Mouse (Mus musculus): ENCODE results near the gene Lgals12. TPM values are rescaled to one million over a fixed set of nuclear protein-coding genes. Genes with fewer than 3 reads are reported as not detected.

Gene Lgals12
- total and polyA plus RNA-seq, 2 experiments from 2014 or later, result 0.19 to 0.21 TPM

DNA sequence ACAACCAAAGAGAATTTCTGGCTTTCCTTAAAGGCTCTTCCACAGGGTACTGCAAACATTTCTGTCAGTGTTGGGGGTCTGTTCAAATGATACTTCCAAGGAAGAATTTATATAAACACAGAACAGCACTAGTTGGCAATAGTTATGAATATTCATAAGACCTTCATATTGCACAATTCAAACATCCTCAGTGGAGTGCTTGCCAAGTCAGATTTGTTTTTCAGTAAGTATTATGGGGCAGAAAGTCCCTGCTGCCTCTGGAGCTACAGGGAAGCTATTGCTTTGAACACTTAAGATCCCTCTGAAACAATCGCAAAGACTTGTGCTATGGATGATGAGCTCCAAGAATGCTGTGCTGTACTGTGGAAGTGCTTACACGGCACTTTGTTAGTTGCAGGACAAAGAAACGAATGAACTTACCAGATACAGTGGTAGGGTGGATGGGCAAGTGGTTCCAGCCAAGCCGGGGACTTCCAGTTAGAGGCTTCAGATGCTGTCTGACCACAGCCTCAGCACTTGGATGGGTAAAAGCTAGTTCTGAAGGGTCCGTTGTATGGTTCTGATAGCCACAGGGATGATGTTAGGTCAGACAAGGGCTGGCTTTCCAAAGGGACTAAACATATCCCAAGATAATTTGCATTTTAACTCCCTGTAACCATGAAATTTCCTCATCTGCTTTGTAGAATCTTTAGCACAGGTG is 9.4 kb upstream of the Lgals12 start:
- TF ChIP-seq CTCF (IDR thresholded peaks at IDR 0.05; ENCODE audit: low read depth), result no peak
- DNase-seq (no peak), ATAC-seq (no peak)
- no peaks in the 10 kb centered on the region for H3K9me3 ChIP-seq (ENCODE audit: low read length)
- no peak overlapping the region for H3K4me3 ChIP-seq (ENCODE audit: low read depth, low read length)
- no peak overlapping the region for H3K9ac ChIP-seq
- no peaks in the 10 kb centered on the region for H3K27me3 ChIP-seq (ENCODE audit: insufficient read depth, low read length)
- H3K27ac ChIP-seq (ENCODE audit: low read depth, low read length), result no peak overlapping the region
- 0 out of 2 replicates have a peak, but pooled peaks cover 3% of the 10 kb centered on the region for H3K4me1 ChIP-seq (ENCODE audit: insufficient read depth)
- H3K4me2 ChIP-seq (ENCODE audit: low read depth), result no peak overlapping the region
- no peaks in the 10 kb centered on the region for H3K36me3 ChIP-seq (ENCODE audit: insufficient read depth)
- WGBS, result 70% methylated on average over 5 of the region's 5 CpGs

DNA sequence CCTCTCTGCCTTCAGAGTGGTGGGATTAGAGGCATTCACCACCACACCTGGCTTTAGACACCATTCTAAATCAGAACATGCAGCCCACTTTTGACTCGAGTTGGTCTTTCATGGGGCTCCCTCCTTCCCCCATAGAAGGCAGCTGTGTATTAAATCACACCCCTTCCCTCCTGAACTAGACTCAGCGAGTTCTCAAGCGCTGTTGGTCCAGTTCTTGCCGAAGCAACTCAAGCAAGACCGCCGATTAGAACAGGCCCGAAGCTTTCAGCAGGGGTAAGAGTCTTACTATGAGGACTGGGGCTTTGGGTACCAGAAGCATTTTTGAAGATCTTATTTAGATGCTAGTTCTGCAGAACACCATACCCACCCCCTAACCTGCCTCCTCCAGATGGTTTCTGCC is 6.2 kb upstream of the Lgals12 start:
- H3K4me1 ChIP-seq (ENCODE audit: insufficient read depth), result 0 out of 2 replicates have a peak, but pooled peaks cover 3% of the 10 kb centered on the region
- TF ChIP-seq CTCF (IDR thresholded peaks at IDR 0.05; ENCODE audit: low read depth), result no peak
- H3K27ac ChIP-seq (ENCODE audit: low read depth, low read length), result no peak overlapping the region
- H3K9me3 ChIP-seq (ENCODE audit: low read length), result no peaks in the 10 kb centered on the region
- H3K27me3 ChIP-seq (ENCODE audit: insufficient read depth, low read length), result no peaks in the 10 kb centered on the region
- 90% methylated on average over 7 of the region's 7 CpGs for WGBS
- H3K9ac ChIP-seq, result no peak overlapping the region
- H3K4me2 ChIP-seq (ENCODE audit: low read depth), result no peak overlapping the region
- ATAC-seq (no peak), DNase-seq (no peak)
- no peaks in the 10 kb centered on the region for H3K36me3 ChIP-seq (ENCODE audit: insufficient read depth)
- H3K4me3 ChIP-seq (ENCODE audit: low read depth, low read length), result no peak overlapping the region

DNA sequence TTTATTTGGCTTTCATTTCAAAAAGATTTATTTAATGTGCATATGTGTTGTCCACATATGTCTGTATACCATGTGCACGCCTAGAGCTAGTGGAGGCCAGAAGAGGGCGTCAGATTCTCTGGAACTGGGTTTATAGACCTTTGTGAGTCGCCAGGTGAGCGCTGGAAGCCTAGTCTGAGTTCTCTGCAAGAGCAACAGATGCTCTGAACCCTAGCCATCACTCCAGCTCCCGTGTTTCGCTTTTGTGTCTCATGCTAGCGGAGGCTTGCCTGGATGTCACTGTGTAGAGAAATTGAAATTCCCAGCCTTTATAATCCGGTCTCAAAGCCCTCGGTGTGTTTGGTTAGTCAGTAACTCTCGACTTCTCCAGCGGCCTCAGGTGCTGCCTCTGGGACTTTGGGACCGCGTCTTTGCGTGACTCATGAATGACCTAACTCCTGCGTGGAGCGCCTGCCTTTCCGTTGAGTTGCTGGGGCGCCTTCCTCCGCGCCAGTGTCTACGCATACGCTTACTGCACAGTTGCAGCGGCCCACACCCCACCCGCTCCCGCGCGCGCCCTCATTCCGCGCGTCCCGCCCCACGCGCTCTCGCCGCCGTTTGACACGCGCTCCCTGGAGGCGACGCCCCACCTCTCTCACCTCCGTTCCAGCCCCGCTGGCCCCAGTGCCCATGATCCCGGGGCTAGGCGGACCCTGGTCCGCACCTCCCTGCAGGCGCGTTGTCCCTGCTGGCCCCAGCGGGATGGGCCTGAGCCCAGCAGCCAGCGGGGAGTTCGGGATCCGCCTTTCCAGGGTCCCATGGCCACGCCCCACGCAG is 5.2 kb upstream of the Lgals12 start, which contains the start of gene Hrasls5:
Gene Hrasls5, plus strand, starts transcription at position 600 of the 816 bp plus-strand sequence.
- DNase-seq, result peak; percentile 61
- peaks cover 3% of the 10 kb centered on the region; the same call in 1 of the 2 replicates for H3K4me1 ChIP-seq (ENCODE audit: insufficient read depth)
- 3% methylated on average over 54 of the region's 54 CpGs for WGBS
- H3K9ac ChIP-seq, result peak within 1 kb of the TSS; percentile 57
- TF ChIP-seq CTCF (IDR thresholded peaks at IDR 0.05; ENCODE audit: low read depth), result peak; percentile 44
- ATAC-seq, result peak; percentile 91
- H3K27me3 ChIP-seq (ENCODE audit: insufficient read depth, low read length), result no peaks in the 10 kb centered on the region
- H3K27ac ChIP-seq (ENCODE audit: low read depth, low read length), result no peak within 1 kb of the TSS
- H3K4me3 ChIP-seq (ENCODE audit: low read depth, low read length), result peak within 1 kb of the TSS; percentile 44
- H3K9me3 ChIP-seq (ENCODE audit: low read length), result no peaks in the 10 kb centered on the region
- no peaks in the 10 kb centered on the region for H3K36me3 ChIP-seq (ENCODE audit: insufficient read depth)
- H3K4me2 ChIP-seq (ENCODE audit: low read depth), result peak within 1 kb of the TSS; percentile 91

DNA sequence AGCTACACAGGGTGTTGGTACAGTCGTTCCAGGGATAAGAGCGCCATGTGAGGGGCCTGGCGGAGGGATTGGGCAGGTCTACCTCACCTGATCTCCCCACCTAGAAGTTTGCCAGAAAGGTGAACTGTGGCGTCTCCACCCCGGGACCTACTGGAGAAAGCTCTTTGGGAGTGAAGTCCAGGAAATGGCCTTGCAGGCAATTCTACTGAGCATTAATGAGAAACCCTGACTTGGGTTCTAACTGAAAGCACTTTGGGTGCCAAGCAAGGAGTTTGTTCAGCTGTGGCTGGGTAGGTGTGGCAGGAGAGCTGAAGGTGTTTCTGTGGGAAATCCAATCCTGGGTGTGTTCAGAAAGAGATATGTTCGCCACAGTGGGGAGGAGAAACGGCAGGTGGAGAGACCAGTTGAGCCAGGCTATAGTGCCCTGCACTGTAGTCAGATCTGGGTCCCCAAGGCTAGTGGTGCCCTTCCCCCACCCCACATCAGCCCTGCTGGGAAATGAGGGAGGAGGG is 753 bp upstream of the Lgals12 start:
- H3K36me3 ChIP-seq (ENCODE audit: insufficient read depth), result no peaks in the 10 kb centered on the region
- no peak overlapping the region for H3K9ac ChIP-seq
- no peak for DNase-seq
- no peak for ATAC-seq
- no peak overlapping the region for H3K4me2 ChIP-seq (ENCODE audit: low read depth)
- H3K27ac ChIP-seq (ENCODE audit: low read depth, low read length), result no peak overlapping the region
- 74% methylated on average over 7 of the region's 7 CpGs for WGBS
- H3K9me3 ChIP-seq (ENCODE audit: low read length), result no peaks in the 10 kb centered on the region
- no peak for TF ChIP-seq CTCF (IDR thresholded peaks at IDR 0.05; ENCODE audit: low read depth)
- no peaks in the 10 kb centered on the region for H3K27me3 ChIP-seq (ENCODE audit: insufficient read depth, low read length)
- no peak overlapping the region for H3K4me3 ChIP-seq (ENCODE audit: low read depth, low read length)
- peaks cover 14% of the 10 kb centered on the region; the same call in 1 of the 2 replicates for H3K4me1 ChIP-seq (ENCODE audit: insufficient read depth)

- H3K36me3 ChIP-seq (ENCODE audit: insufficient read depth), result no peaks in the 10 kb centered on the region
- peak; percentile 83 for DNase-seq
- H3K9me3 ChIP-seq (ENCODE audit: low read length), result no peaks in the 10 kb centered on the region
- peak overlapping the region; percentile 15 for H3K9ac ChIP-seq
- under 1% methylated on average over 15 of the region's 15 CpGs for WGBS
- H3K4me3 ChIP-seq (ENCODE audit: low read depth, low read length), result peak overlapping the region; percentile 38
- no peaks in the 10 kb centered on the region for H3K27me3 ChIP-seq (ENCODE audit: insufficient read depth, low read length)
- peak overlapping the region; percentile 70 for H3K4me2 ChIP-seq (ENCODE audit: low read depth)
- ATAC-seq, result peak; percentile 88
- peak overlapping the region; percentile 40; the same call in 1 of the 2 replicates for H3K27ac ChIP-seq (ENCODE audit: low read depth, low read length)
- 0 out of 2 replicates have a peak, but pooled peaks have one; percentile 13 for TF ChIP-seq CTCF (IDR thresholded peaks at IDR 0.05; ENCODE audit: low read depth)
- peaks cover 11% of the 10 kb centered on the region; the same call in 1 of the 2 replicates for H3K4me1 ChIP-seq (ENCODE audit: insufficient read depth)
These were observed 836 bp downstream of the Lgals12 start for GRCm38 (mm10) chr19:7605930-7606783.

DNA sequence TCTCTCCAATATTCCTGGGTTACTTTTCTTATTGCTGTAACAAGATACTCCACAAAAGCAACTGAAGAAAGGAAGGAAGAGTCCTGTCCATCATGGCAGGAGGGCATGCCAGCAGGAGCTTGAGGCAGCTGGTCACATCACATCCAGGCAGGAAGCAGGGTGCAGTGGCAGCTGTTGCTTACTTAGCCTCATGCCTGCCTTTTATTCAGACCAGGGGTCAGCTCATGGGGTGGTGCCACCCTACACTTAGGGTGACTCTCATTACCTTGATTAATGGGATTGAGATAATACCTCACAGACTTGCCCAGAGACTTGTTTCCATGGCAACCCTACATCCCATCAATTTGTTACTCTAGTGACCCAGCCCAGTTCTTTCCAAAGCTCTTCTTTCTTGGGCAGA is 2.0 kb downstream of the Lgals12 start:
- H3K27ac ChIP-seq (ENCODE audit: low read depth, low read length), result no peak overlapping the region

More for the DNA sequence above, 2.0 kb downstream of the Lgals12 start:
- H3K9ac ChIP-seq, result no peak overlapping the region
- no peak for TF ChIP-seq CTCF (IDR thresholded peaks at IDR 0.05; ENCODE audit: low read depth)
- DNase-seq (no peak), ATAC-seq (no peak)
- no peak overlapping the region for H3K4me2 ChIP-seq (ENCODE audit: low read depth)
- H3K36me3 ChIP-seq (ENCODE audit: insufficient read depth), result no peaks in the 10 kb centered on the region
- H3K27me3 ChIP-seq (ENCODE audit: insufficient read depth, low read length), result no peaks in the 10 kb centered on the region
- no peak overlapping the region for H3K4me3 ChIP-seq (ENCODE audit: low read depth, low read length)
- no peaks in the 10 kb centered on the region for H3K9me3 ChIP-seq (ENCODE audit: low read length)
- H3K4me1 ChIP-seq (ENCODE audit: insufficient read depth), result peaks cover 11% of the 10 kb centered on the region; the same call in 1 of the 2 replicates
